Mouse (Mus musculus) heart, postnatal 0 days (tissue): Measurements from ENCODE around the gene Gprc5b.

ENCODE experiments used
- CTCF ChIP-seq: IDR thresholded peaks from 2 replicates; pipeline ENCODE4 v1.5.1; 2016; ENCODE audit warnings: antibody characterized with exemption, control low read depth, low read depth
- EP300 ChIP-seq: IDR thresholded peaks from 2 replicates; pipeline ENCODE4 v1.6.1; 2016; ENCODE audit warnings: antibody characterized with exemption, low read depth

- TF ChIP-seq EP300 = no peak
- no peak for TF ChIP-seq CTCF
These were observed 15.9 kb downstream of the Gprc5b start for GRCm38 (mm10) chr7:118979121-118979520.
